20 mouse cellular contexts compared by ENCODE assay signal in genomic region chr16:52972811-52973210, GRCm38 (mm10).
"Had no signal": no experiment of that assay in that cellular context is flagged by ENCODE, and none has a peak within 500 bp of the region (broad histone marks: within the 10 kb centered on the region; RNA-seq: fewer than 3 reads in every experiment).

No protein-coding gene starts in this region.

- H3K27me3 ChIP-seq: limb, embryonic 12.5 days; limb, embryonic 15.5 days; midbrain, embryonic 12.5 days; midbrain, embryonic 15.5 days; neural tube, embryonic 12.5 days; neural tube, embryonic 15.5 days had no signal

- H3K9ac ChIP-seq: limb, embryonic 12.5 days; limb, embryonic 15.5 days; liver, embryonic 14.5 days; liver, postnatal 0 days; lung, embryonic 14.5 days; midbrain, embryonic 12.5 days; midbrain, embryonic 15.5 days; neural tube, embryonic 12.5 days; neural tube, embryonic 15.5 days had no signal

- H3K4me3 ChIP-seq: layer of hippocampus, adult 2 months; limb, embryonic 12.5 days; limb, embryonic 15.5 days; midbrain, embryonic 12.5 days; midbrain, embryonic 15.5 days; neural tube, embryonic 12.5 days; neural tube, embryonic 15.5 days had no signal

- H3K9me3 ChIP-seq: limb, embryonic 12.5 days; limb, embryonic 15.5 days; midbrain, embryonic 12.5 days; midbrain, embryonic 15.5 days; neural tube, embryonic 12.5 days; neural tube, embryonic 15.5 days had no signal

- H3K4me1 ChIP-seq: limb, embryonic 12.5 days; limb, embryonic 15.5 days; midbrain, embryonic 12.5 days; midbrain, embryonic 15.5 days; neural tube, embryonic 12.5 days; neural tube, embryonic 15.5 days had no signal

- ATAC-seq: liver, postnatal 0 days; lung, postnatal 0 days; midbrain, embryonic 15.5 days had no signal

- H3K27ac ChIP-seq: kidney, postnatal 0 days; layer of hippocampus, adult 2 months; limb, embryonic 12.5 days; limb, embryonic 15.5 days; liver, embryonic 14.5 days; macrophage; midbrain, embryonic 12.5 days; midbrain, embryonic 15.5 days; neural tube, embryonic 12.5 days; neural tube, embryonic 15.5 days had no signal

- H3K36me3 ChIP-seq: limb, embryonic 12.5 days; limb, embryonic 15.5 days; midbrain, embryonic 12.5 days; midbrain, embryonic 15.5 days; neural tube, embryonic 12.5 days; neural tube, embryonic 15.5 days had no signal

- H3K4me2 ChIP-seq: limb, embryonic 12.5 days; limb, embryonic 15.5 days; liver, embryonic 11.5 days; lung, embryonic 14.5 days; midbrain, embryonic 12.5 days; midbrain, embryonic 15.5 days; neural tube, embryonic 12.5 days; neural tube, embryonic 15.5 days had no signal

- DNase-seq: kidney, adult 2 months; kidney, postnatal 25 days; layer of hippocampus, adult 9-11 months; left cerebral cortex, postnatal 4 days; liver, postnatal 0 days; lung, embryonic 14.5 days; thymus, adult 2 months; thymus, postnatal 25 days had no signal
